Mouse (Mus musculus) left cerebral cortex, adult 2 months (tissue): ENCODE measurements at regions not wholly inside any gene's neighbourhood (a gene's known extent, or its start where the extent isn't known, plus 50 kb on each side); places are given as distances from the start of the nearest gene placed in this dataset.

Experiments used
- DNase-seq, 2 experiments: peaks; one replicate each; pipeline ENCODE4 v3.0.0; 2021 to 2022; ENCODE audit warnings: low spot score in 2 of 2, mixed read lengths in 1 of 2; ENCODE audit errors: extremely low spot score in 1 of 2
- H3K27ac ChIP-seq: fragments of 200-600 bp; 2 replicates; pipeline ENCODE4 v1.8.1; 2022
- H3K4me3 ChIP-seq: fragments of 200-600 bp; 2 replicates; pipeline ENCODE4 v1.8.1; 2022
- CTCF ChIP-seq: fragments of 200-600 bp; IDR thresholded peaks from 2 replicates; pipeline ENCODE4 v1.8.1; 2022; ENCODE audit warnings: antibody characterized with exemption, mild to moderate bottlenecking, moderate library complexity
- intact Hi-C: fragments of 180-260 bp; cut with DNase I; formaldehyde crosslinking; loops from one replicate; pipeline ENCODE4 v1.15.1; 2025

DNA sequence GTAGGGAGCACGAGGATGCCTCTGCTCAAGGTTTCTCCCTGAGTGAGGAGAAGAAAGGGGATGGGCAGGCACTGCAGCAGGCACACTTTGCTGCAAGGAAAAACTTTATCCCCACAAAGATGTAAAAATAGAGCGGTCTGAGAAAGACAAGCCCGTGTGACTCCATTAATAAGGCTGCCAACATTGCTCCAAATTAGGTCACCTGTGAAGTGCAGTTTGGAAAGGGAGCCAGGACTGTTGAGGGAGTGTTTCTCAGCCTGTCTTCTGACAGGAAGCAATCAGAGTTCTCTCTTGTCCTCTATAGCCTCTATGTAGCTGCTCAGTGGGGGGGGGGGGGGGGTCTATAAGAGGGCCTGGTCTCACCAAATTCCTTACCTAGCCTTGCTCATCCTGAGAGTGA, 51.0 kb downstream of the Gm10234 start:
- no peak for DNase-seq
- intact Hi-C loops: loop anchor here (5.0 kb wide), 3 partner anchors 101 to 719 kb away; no protein-coding TSS in a partner anchor
- TF ChIP-seq CTCF: no peak

GRCm38 (mm10) chr6:95374266-95374665, 52.4 kb downstream of the Gm10234 start:
- intact Hi-C loops: loop anchor here (5.0 kb wide), 3 partner anchors 102 to 718 kb away; no protein-coding TSS in a partner anchor
- peak; percentile 16 to 21 for DNase-seq

More for the DNA sequence above, 51.0 kb downstream of the Gm10234 start:
- no peak overlapping the region for H3K4me3 ChIP-seq
- H3K27ac ChIP-seq: no peak overlapping the region

DNA sequence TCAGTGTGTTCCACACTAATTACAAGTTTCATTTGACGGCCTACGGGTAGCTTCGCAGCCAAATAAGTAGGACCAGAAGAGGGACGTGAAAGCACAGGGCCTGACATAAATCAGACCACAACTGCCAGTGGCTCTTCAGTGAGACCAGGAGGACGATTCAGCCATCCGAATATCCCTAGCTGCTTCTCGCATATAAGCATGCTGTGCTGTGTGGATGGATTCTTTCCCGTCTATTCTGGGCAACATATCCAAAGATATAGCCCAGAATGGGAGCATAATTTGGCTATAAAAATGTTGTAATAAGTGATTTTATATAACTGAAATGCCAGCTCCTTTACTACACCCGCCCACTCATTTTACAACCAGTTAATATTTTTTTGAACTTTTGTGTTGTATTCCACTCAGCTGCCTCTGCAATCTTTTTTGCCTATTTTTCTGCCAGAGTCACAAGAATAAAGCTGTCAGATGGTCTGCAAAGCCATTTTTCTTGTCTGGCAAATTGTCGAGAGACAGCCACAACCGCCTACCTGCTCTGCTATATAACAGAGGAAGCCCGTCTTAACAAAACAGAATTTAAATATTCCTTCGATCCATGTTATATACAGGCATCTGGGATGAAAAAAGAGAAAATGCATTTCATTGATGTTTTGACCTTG, 55.8 kb downstream of the Gm10234 start:
- Histone ChIP-seq H3K4me3 (no peak overlapping the region), H3K27ac (no peak overlapping the region)
- TF ChIP-seq CTCF: no peak
- peak in 1 of 2 experiments; percentile 16 for DNase-seq
- intact Hi-C loops: no loop called here

More at GRCm38 (mm10) chr6:95374266-95374665, 52.4 kb downstream of the Gm10234 start:
- TF ChIP-seq CTCF: no peak
- Histone ChIP-seq H3K4me3 (no peak overlapping the region), H3K27ac (no peak overlapping the region)

- TF ChIP-seq CTCF: no peak
- intact Hi-C loops: no loop called here
- Histone ChIP-seq H3K4me3 (no peak overlapping the region), H3K27ac (no peak overlapping the region)
- DNase-seq: no peak
Measured at GRCm38 (mm10) chr6:95378349-95378748, 56.4 kb downstream of the Gm10234 start.
